Mouse (Mus musculus) E14TG2a.4 (cell line): Measurements from ENCODE around the gene 4930451I11Rik.

ENCODE experiments used
- CTCF ChIP-seq: conservative IDR thresholded peaks from 2 replicates; pipeline ENCODE4 v1.5.1; 2014; ENCODE audit warnings: low read length
- NANOG ChIP-seq: IDR thresholded peaks from 2 replicates; pipeline ENCODE4 v1.6.1; 2014; ENCODE audit warnings: borderline replicate concordance, low read length, mixed read lengths
- POU5F1 ChIP-seq: IDR thresholded peaks from 2 replicates; pipeline ENCODE4 v1.6.1; 2014; ENCODE audit warnings: low read length, borderline replicate concordance

GRCm38 (mm10) chr7:126856741-126857420 is 25.4 kb upstream of the 4930451I11Rik start:
- TF ChIP-seq CTCF, result no peak; the same call in 1 of the 2 replicates
- TF ChIP-seq POU5F1, result no peak
- TF ChIP-seq NANOG, result no peak
